ENCODE assay signal across 28 mouse cellular contexts in genomic region chr2:28065081-28065651, GRCm38 (mm10). TPM values are rescaled to one million over a fixed set of nuclear protein-coding genes. Genes with fewer than 3 reads are reported as not detected.
DNase-seq lines count a peak whose midpoint lies in the region; ATAC-seq and TF ChIP-seq lines count a peak whose summit lies in the region.
"Had no signal": no experiment of that assay in that cellular context is flagged by ENCODE, and none has a peak within 500 bp of the region (broad histone marks: within the 10 kb centered on the region; RNA-seq: fewer than 3 reads in every experiment).

No protein-coding gene starts in this region.

- TF ChIP-seq EP300 in liver, postnatal 0 days (IDR thresholded peaks at IDR 0.05; ENCODE audit: low read depth) = no peak

- H3K27ac ChIP-seq in liver, embryonic 11.5 days (ENCODE audit: low read depth, low read length) = peak overlapping the region; percentile 90
- peak overlapping the region; percentile 88 for H3K27ac ChIP-seq in liver, postnatal 0 days (ENCODE audit: low read depth)
- H3K27ac ChIP-seq: embryonic facial prominence, embryonic 12.5 days; forebrain, embryonic 15.5 days; hindbrain, postnatal 0 days; limb, embryonic 15.5 days; macrophage; midbrain, embryonic 15.5 days; neural tube, embryonic 13.5 days; stomach, embryonic 15.5 days had no signal

- peak overlapping the region; percentile 52 for H3K9ac ChIP-seq in liver, embryonic 11.5 days (ENCODE audit: low read depth, low read length)
- peak overlapping the region; percentile 23; the same call in 1 of the 2 replicates for H3K9ac ChIP-seq in liver, postnatal 0 days (replicated peaks)
- H3K9ac ChIP-seq: embryonic facial prominence, embryonic 12.5 days; forebrain, embryonic 15.5 days; limb, embryonic 15.5 days; midbrain, embryonic 15.5 days; neural tube, embryonic 13.5 days; stomach, embryonic 15.5 days had no signal

- DNase-seq in liver, embryonic 11.5 days (ENCODE audit: low spot score) = no peak
- DNase-seq in liver = no peak
- peak; percentile 56 for DNase-seq in c-Kit-positive CD71-positive TER-119-positive erythroid progenitor cells, embryonic 14.5 days (ENCODE audit: low spot score)
- DNase-seq in liver, postnatal 0 days = no peak
- no peak for DNase-seq in lung, postnatal 10 days
- no peak for DNase-seq in urinary bladder, postnatal 14 days (ENCODE audit: low spot score)
- DNase-seq: adrenal gland, postnatal 14 days; cerebellum, adult 11 months; cerebellum, postnatal 10 days; gastrocnemius, postnatal 10 days; heart, adult 11 months; kidney, adult 9 months; layer of hippocampus, adult 9-11 months; left cerebral cortex, postnatal 4 days; thymus, postnatal 4 days had no signal

- ATAC-seq in liver, embryonic 11.5 days (replicated peaks; ENCODE audit: low FRiP score) = no peak
- ATAC-seq in erythroid progenitor cell, adult 5-6 weeks (replicated peaks; ENCODE audit: low FRiP score, poor library complexity, severe bottlenecking) = peak; percentile 39
- ATAC-seq in liver, postnatal 0 days = peak; percentile 26
- ATAC-seq: forebrain, embryonic 15.5 days; hindbrain, postnatal 0 days; intestine, embryonic 16.5 days; midbrain, embryonic 15.5 days had no signal

- H3K36me3 ChIP-seq in liver, embryonic 11.5 days (ENCODE audit: control insufficient read depth, insufficient read depth, low read length) = no peaks in the 10 kb centered on the region
- 0 out of 2 replicates have a peak, but pooled peaks cover 2% of the 10 kb centered on the region for H3K36me3 ChIP-seq in liver, postnatal 0 days (replicated peaks; ENCODE audit: insufficient read depth, low read length)
- H3K36me3 ChIP-seq: embryonic facial prominence, embryonic 12.5 days; forebrain, embryonic 15.5 days; limb, embryonic 15.5 days; midbrain, embryonic 15.5 days; neural tube, embryonic 13.5 days; stomach, embryonic 15.5 days had no signal

- no peaks in the 10 kb centered on the region for H3K9me3 ChIP-seq in liver, embryonic 11.5 days (ENCODE audit: control insufficient read depth, low read length)
- no peaks in the 10 kb centered on the region for H3K9me3 ChIP-seq in liver, postnatal 0 days (ENCODE audit: low read length)
- H3K9me3 ChIP-seq: embryonic facial prominence, embryonic 12.5 days; forebrain, embryonic 15.5 days; limb, embryonic 15.5 days; midbrain, embryonic 15.5 days; neural tube, embryonic 13.5 days; stomach, embryonic 15.5 days had no signal

- H3K27me3 ChIP-seq in liver, embryonic 11.5 days (replicated peaks; ENCODE audit: control insufficient read depth, insufficient read depth, low read length) = no peaks in the 10 kb centered on the region
- no peaks in the 10 kb centered on the region for H3K27me3 ChIP-seq in liver, postnatal 0 days (ENCODE audit: insufficient read depth, low read length)
- H3K27me3 ChIP-seq: embryonic facial prominence, embryonic 12.5 days; forebrain, embryonic 15.5 days; limb, embryonic 15.5 days; midbrain, embryonic 15.5 days; neural tube, embryonic 13.5 days; stomach, embryonic 15.5 days had no signal

- no peak overlapping the region for H3K4me3 ChIP-seq in liver, embryonic 11.5 days (ENCODE audit: low read depth, low read length)
- no peak overlapping the region for H3K4me3 ChIP-seq in liver, postnatal 0 days (ENCODE audit: low read depth, low read length)
- H3K4me3 ChIP-seq: embryonic facial prominence, embryonic 12.5 days; forebrain, embryonic 15.5 days; limb, embryonic 15.5 days; midbrain, embryonic 15.5 days; neural tube, embryonic 13.5 days; stomach, embryonic 15.5 days had no signal

- 77% methylated on average over 5 of the region's 5 CpGs for WGBS in liver, embryonic 11.5 days
- WGBS in liver, postnatal 0 days (ENCODE audit: insufficient replicate concordance) = 82% methylated on average over 5 of the region's 5 CpGs

- H3K4me1 ChIP-seq in liver, embryonic 11.5 days (replicated peaks; ENCODE audit: control insufficient read depth, insufficient read depth, low read length) = peaks cover 12% of the 10 kb centered on the region
- peaks cover 32% of the 10 kb centered on the region for H3K4me1 ChIP-seq in liver, postnatal 0 days (ENCODE audit: insufficient read depth)
- H3K4me1 ChIP-seq: embryonic facial prominence, embryonic 12.5 days had no signal

- peak; percentile 22 for TF ChIP-seq CTCF in liver, postnatal 0 days (IDR thresholded peaks at IDR 0.05; ENCODE audit: low read depth)

- H3K4me2 ChIP-seq in liver, embryonic 11.5 days = peak overlapping the region; percentile 10; the same call in 1 of the 2 replicates
- H3K4me2 ChIP-seq in liver, postnatal 0 days (ENCODE audit: low read depth, low read length) = no peak overlapping the region
- H3K4me2 ChIP-seq: embryonic facial prominence, embryonic 12.5 days; forebrain, embryonic 15.5 days; limb, embryonic 15.5 days; midbrain, embryonic 15.5 days; neural tube, embryonic 13.5 days; stomach, embryonic 15.5 days had no signal

RNA-seq across cellular contexts. Expression of gene Fcnb, which starts 19.5 kb away (rescaled TPM):
- polyA plus RNA-seq in liver, embryonic 11.5 days (2014; fragmentation: Nextera tagmentation; extraction: Ambion mirVana) = 4.1 and 5.6 TPM in 2 replicates
- total RNA-seq in erythroid progenitor cell, adult 5-6 weeks (2015; ENCODE audit: low replicate concordance) = 101 and 177 TPM in 2 replicates
- 56.2 and 62.5 TPM in 2 replicates for total RNA-seq in erythroid progenitor cell, adult 5-6 weeks (2017; ENCODE audit: low replicate concordance)
- polyA plus RNA-seq in liver, postnatal 0 days (2015; fragmentation: Nextera tagmentation; extraction: Ambion mirVana) = 56.1 and 57.0 TPM in 2 replicates
- total RNA-seq: hindbrain, postnatal 0 days; left cerebral cortex, adult 8-10 months; left cerebral cortex, postnatal 4 days had no signal
- polyA plus RNA-seq: C2C12; embryonic facial prominence, embryonic 12.5 days; hindbrain, postnatal 0 days; large intestine, adult 2 months; midbrain, embryonic 15.5 days had no signal
